Mouse (Mus musculus) heart, embryonic 10.5 days (tissue): ENCODE measurements around the gene Babam1. TPM values are rescaled to one million over a fixed set of nuclear protein-coding genes. Genes with fewer than 3 reads are reported as not detected.
"Not testable (repeated sequence)": the region's sequence is repeated elsewhere in the genome, so short reads cannot be mapped to it uniquely, and the experiment has no call there.

Experiments used
- DNase-seq: peaks from one replicate; pipeline ENCODE4 v3.0.0-alpha.2; 2017; ENCODE audit warnings: low spot score
- H3K27ac ChIP-seq: fragments of 300-500 bp; sonication (generic); 2 replicates; pipeline ENCODE4 v1.5.1; 2016; ENCODE audit warnings: mild to moderate bottlenecking
- H3K27me3 ChIP-seq: fragments of 300-500 bp; sonication (generic); 2 replicates; pipeline ENCODE4 v1.6.1; 2016; ENCODE audit warnings: mild to moderate bottlenecking; ENCODE audit not compliant: poor library complexity, insufficient read depth, severe bottlenecking
- H3K36me3 ChIP-seq: fragments of 300-500 bp; sonication (generic); 2 replicates; pipeline ENCODE4 v1.6.1; 2016; ENCODE audit warnings: mild to moderate bottlenecking, moderate library complexity
- H3K4me1 ChIP-seq: fragments of 300-500 bp; sonication (generic); 2 replicates; pipeline ENCODE4 v1.6.1; 2016; ENCODE audit warnings: mild to moderate bottlenecking
- H3K4me3 ChIP-seq: fragments of 300-500 bp; sonication (generic); 2 replicates; pipeline ENCODE4 v1.5.1; 2016; ENCODE audit warnings: mild to moderate bottlenecking, moderate library complexity
- H3K9me3 ChIP-seq: fragments of 300-500 bp; sonication (generic); 2 replicates; pipeline ENCODE4 v1.6.1; 2016; ENCODE audit warnings: mild to moderate bottlenecking, moderate library complexity
- WGBS: fragments of 180-500 bp; shearing (Covaris S2); methylation state at CpG from one replicate; pipeline ENCODE4 v1.1.7; 2016; 5-methylcytosine and 5-hydroxymethylcytosine counted together
- polyA plus RNA-seq: library from polyadenylated mRNA; unstranded; fragments of >200 nt; fragmentation: Nextera tagmentation; extraction: Ambion mirVana; gene quantifications from 2 replicates; pipeline ENCODE4 v1.2.1, GENCODE M21; 2016

Babam1 gene
- polyA plus RNA-seq, 1 experiment from 2014 or later = 111 TPM

DNA sequence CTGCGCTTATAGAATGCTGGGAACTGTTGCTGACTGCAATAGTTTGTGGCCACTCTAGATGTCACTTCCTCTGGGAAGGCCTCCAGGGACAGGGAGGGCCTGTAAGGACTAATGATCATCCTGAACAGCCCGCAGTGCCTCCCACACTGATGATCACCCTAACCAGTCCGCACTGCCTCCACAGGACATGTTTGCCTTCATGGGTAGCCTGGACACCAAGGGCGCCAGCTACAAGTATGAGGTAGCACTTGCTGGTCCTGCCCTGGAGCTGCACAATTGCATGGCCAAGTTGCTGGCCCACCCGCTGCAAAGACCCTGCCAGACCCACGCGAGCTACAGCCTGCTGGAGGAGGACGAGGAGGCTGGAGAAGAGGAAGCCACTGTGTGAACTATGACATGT is 7.3 kb downstream of the Babam1 start:
- Histone ChIP-seq H3K27me3 (no peaks in the 10 kb centered on the region), H3K9me3 (no peaks in the 10 kb centered on the region), H3K4me3 (no peak overlapping the region), H3K27ac (no peak overlapping the region), H3K4me1 (peaks cover 31% of the 10 kb centered on the region), H3K36me3 (peaks cover 36% of the 10 kb centered on the region)
- DNase-seq = peak; percentile 75
- WGBS = 91% methylated on average over 8 of the region's 8 CpGs

DNA sequence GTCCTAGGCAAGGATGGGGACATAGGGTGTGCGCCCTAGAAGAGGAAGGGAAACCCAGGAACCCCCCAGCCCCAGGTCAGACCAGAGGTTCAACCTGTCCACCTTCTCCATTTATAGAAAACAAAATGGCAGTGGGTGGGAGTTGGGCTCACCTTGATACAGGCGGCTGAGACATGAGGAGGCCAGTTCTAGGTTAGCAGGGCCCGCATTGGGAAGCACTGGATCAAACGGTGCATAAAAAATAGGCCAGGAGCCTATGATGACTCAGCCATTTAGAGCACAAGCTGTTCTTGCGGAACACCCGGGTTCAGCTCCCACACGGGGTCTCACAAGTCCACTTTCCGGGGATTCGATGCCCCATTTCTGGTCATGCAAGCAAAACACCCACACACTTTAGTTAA is 8.3 kb downstream of the Babam1 start:
- H3K4me3 ChIP-seq = peak overlapping the region; percentile 90
- no peaks in the 10 kb centered on the region for H3K27me3 ChIP-seq
- WGBS = 82% methylated on average over 9 of the region's 9 CpGs
- no peaks in the 10 kb centered on the region for H3K9me3 ChIP-seq
- peak; percentile 63 for DNase-seq
- H3K27ac ChIP-seq = 0 out of 2 replicates have a peak overlapping the region, but pooled peaks have one; percentile 22
- H3K4me1 ChIP-seq = peaks cover 31% of the 10 kb centered on the region
- H3K36me3 ChIP-seq = peaks cover 38% of the 10 kb centered on the region

DNA sequence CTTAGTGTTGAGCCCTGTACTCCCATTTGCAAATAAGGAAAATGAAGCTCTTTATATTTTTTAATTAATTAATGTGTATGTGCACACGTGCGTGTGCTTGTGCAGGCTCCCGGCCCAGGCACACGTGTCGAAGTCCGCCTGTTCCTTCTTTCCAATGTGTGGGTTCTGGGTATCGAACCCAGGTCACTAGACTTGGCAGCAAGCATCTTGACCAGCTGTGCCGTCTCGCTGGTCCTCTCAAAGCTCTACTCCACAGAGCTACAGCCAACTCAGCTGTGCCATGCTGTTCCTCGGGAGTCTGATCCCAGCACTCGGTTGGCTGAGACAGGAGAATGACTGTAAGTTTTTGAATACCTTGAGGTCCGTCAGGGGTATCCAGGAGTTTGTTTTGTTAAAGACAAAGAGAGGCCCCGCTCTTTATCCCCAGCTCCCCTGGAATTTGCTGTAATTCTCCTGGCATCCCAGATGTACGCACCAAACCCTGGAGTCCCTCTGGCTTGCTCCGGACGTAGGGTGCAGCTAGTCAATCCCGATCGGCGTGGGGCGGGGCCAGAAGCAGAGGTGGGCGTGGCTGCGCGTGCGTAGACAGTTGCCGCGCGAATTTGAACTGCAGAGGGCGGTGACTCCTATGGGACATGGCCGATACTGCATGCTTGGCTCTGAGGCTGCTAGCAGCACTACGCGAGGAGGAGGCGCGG is 8.9 kb downstream of the Babam1 start, which contains the start of gene Ankle1:
Gene Ankle1, plus strand, starts transcription at position 610 of the 698 bp plus-strand sequence.
- H3K4me1 ChIP-seq = peaks cover 31% of the 10 kb centered on the region
- peaks cover 37% of the 10 kb centered on the region for H3K36me3 ChIP-seq
- peak; percentile 98 for DNase-seq
- no peaks in the 10 kb centered on the region for H3K27me3 ChIP-seq
- H3K27ac ChIP-seq = peak within 1 kb of the TSS; percentile 91
- H3K4me3 ChIP-seq = peak within 1 kb of the TSS; percentile 90
- WGBS = 17% methylated on average over 33 of the region's 33 CpGs
- no peaks in the 10 kb centered on the region for H3K9me3 ChIP-seq

DNA sequence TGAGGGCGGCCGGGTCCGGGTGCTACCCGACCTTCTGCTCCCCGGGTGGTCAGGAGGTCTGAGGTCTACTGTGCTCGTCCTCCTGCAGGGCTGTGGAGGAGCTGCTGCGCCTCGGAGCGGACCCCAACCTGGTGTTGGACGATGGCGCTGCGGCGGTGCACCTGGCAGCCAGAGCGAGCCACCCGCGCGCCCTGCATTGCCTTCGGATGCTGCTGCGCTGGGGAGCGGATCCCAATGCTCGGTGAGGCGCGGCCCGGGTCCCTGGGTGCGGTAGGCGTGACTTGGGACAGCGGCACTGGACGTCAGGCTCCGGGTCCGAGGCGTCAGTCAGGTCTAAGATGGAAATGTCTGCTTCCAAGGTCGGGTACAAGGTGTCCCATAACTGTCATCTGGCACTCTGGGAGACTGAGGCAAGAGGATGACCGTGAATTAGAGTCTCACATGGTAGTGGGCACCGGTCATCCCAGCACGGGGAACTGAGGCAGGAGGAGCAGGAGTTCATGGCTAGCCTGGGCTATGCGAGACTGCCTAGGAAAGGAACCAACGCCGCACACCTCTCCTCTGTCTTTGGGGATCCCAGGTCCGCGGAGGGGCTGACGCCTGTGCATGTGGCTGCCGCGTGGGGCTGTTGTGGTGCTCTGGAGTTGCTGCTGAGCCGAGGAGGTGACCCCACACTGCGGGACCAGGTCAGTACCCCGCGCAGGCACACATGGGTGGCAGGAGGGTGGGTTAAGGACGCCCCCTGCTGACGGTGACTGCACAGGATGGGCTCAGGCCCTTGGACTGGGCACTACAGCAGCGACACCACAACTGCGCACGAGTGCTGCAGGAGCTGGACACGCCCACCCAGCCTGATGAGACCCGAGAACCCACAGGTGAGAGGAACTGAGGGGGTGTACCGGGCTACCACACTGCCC is 9.7 kb downstream of the Babam1 start:
- Histone ChIP-seq H3K36me3 (peaks cover 32% of the 10 kb centered on the region), H3K4me3 (peak overlapping the region; percentile 90), H3K27ac (peak overlapping the region; percentile 91)

DNA sequence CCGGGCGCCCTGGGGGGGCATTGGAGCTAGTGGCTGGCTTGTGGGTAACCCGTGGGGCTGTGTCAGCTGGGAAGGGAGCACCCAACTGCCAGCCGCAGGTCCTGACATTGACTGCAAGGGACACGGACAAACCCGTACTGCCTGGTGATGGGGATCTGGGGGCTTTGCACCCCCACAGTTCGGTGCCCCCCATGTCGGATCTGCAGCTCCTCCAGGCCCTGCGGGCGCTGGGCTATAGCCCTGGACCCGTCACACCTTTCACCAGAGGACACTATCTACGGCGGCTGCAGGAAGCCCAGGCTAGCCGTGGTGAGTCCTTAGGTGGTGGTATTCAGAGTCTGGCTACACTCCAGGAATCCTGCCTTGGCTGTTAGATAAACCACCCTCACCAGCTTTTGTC is 10.8 kb downstream of the Babam1 start:
- peak; percentile 74 for DNase-seq
- H3K4me3 ChIP-seq = no peak overlapping the region
- WGBS = 92% methylated on average over 14 of the region's 14 CpGs

More for the DNA sequence above, 9.7 kb downstream of the Babam1 start:
- WGBS = 1% methylated on average over 55 of the region's 55 CpGs
- Histone ChIP-seq H3K27me3 (no peaks in the 10 kb centered on the region), H3K9me3 (no peaks in the 10 kb centered on the region), H3K4me1 (peaks cover 32% of the 10 kb centered on the region)
- peak; percentile 93 for DNase-seq

DNA sequence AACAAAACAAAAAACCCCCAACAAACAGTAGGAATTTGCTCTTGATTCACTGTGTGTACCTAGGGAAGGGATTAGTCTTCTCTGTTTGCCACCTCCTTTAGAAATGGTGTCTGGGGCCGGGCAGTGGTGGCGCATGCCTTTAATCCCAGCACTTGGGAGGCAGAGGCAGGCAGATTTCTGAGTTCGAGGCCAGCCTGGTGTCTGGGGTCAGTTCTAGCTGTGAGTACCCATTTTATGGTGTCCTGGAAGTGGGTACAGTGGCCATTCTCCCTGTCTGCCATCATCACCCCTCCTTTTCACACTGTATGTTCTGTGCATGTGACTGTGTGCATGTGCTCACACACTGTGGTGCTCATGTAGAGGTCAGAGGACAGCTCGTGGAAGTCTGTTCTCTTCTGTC is 11.6 kb downstream of the Babam1 start:
- H3K9me3 ChIP-seq = no peaks in the 10 kb centered on the region
- H3K27ac ChIP-seq = no peak overlapping the region
- WGBS = 95% methylated on average over 4 of the region's 4 CpGs
- peak; percentile 73 for DNase-seq
- H3K27me3 ChIP-seq = no peaks in the 10 kb centered on the region
- no peak overlapping the region for H3K4me3 ChIP-seq
- peaks cover 32% of the 10 kb centered on the region for H3K36me3 ChIP-seq
- peaks cover 30% of the 10 kb centered on the region for H3K4me1 ChIP-seq

More for the DNA sequence above, 10.8 kb downstream of the Babam1 start:
- Histone ChIP-seq H3K4me1 (peaks cover 37% of the 10 kb centered on the region), H3K9me3 (no peaks in the 10 kb centered on the region), H3K27ac (no peak overlapping the region), H3K27me3 (no peaks in the 10 kb centered on the region), H3K36me3 (peaks cover 32% of the 10 kb centered on the region)

DNA sequence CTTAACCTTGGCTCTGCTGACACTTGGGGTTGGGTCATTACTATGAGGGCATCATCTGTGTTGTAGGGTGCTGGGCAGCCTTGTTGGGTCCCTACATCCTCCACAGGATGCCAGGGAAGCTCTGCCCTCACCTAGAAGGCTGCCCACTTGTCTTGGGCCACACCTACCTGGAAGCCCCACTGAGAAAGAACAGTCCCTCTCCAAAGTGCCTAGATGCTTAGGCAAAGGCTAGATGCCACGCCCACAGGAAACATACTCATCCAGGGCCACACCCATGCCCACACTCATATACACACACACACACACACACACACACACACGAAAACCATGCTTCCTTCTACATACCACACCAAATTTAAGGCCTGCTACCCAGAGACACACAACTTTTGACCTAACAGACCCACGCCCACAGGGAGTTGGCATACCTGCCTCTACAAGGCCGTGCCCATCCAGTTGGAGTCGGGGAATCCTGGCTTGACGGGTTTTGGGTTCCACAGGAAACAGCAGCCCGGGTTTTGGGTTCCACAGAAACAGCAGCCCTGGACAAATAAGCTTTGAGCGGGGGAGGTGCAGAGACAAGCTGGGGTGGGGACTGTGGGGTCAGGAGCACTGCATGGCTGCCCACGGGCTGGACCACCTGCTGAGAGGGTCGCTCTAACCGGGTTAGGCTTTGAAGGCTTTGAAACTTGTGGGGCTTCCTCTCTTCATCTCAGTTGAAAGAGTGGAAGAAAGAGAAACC is 15.0 kb downstream of the Babam1 start:
- Histone ChIP-seq H3K36me3 (peaks cover 32% of the 10 kb centered on the region), H3K4me3 (no peak overlapping the region), H3K4me1 (peaks cover 8% of the 10 kb centered on the region), H3K9me3 (no peaks in the 10 kb centered on the region), H3K27me3 (no peaks in the 10 kb centered on the region), H3K27ac (no peak overlapping the region)
- DNase-seq = no peak
- WGBS = 51% methylated on average over 11 of the region's 11 CpGs

DNA sequence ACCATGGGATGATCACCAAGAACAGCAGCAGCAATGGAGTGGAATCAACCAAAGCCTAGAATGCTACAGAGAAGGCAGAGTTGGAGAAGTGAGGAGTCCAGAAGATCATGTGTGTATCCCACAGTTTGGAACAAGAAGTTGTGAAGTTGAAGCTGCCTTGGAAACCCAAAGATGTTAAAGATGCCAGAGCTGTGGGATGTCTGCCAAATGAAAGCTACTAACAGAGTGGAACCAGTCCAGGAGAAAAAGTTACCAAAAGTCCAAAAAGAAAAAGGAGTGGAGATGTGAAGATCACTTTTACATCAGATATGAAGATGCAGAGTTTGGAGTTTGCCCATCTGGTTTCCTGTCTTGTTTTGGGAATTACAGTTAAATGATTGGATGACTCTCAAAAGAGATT is 25.5 kb downstream of the Babam1 start:
- no peaks in the 10 kb centered on the region for H3K36me3 ChIP-seq
- no peaks in the 10 kb centered on the region for H3K9me3 ChIP-seq
- H3K27ac ChIP-seq = no peak overlapping the region
- H3K4me1 ChIP-seq = no peaks in the 10 kb centered on the region
- no peaks in the 10 kb centered on the region for H3K27me3 ChIP-seq
- DNase-seq = no peak
- no peak overlapping the region for H3K4me3 ChIP-seq

DNA sequence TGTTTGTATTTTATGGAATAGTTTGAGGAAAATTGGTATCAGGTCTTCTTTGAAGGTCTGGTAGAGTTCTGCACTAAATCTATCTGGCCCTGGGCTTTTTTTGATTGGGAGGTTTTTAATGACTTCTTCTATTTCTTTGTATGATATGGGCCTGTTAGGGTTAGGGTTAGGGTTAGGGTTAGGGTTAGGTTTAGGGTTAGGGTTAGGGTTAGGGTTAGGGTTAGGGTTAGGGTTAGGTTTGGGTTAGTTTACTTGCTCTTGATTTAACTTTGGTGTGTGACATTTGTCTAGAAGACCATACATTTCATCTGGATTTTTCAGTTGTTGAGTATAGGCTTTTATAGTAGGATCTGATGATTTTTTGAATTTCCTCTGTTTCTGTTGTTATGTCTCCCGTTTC is 36.3 kb downstream of the Babam1 start:
- H3K27ac ChIP-seq, DNase-seq, H3K4me3 ChIP-seq, H3K27me3 ChIP-seq, H3K4me1 ChIP-seq, H3K36me3 ChIP-seq, H3K9me3 ChIP-seq: not testable (repeated sequence)
- WGBS = 61% methylated on average over 1 of the region's 1 CpGs

DNA sequence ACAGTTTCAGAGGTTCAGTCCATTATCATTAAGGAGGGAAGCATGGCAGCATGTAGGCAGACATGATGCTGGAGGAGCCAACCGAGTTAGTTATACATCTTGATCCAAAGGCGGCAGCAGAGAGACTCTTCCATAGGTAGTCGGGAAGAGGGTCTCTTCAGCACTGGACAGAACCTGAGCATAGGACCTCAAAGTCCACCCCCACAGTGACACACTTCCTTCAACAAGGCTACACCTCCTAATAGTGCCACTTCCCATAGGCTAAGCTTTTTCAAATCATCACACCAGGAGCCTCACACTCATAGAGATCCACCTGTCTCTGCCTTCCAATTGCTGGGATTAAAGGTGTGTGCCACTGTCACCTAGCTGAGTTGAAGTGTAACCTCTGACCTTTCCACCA is 40.4 kb downstream of the Babam1 start:
- Histone ChIP-seq H3K27me3 (peaks cover 3% of the 10 kb centered on the region), H3K9me3 (0 out of 2 replicates have a peak, but pooled peaks cover 2% of the 10 kb centered on the region), H3K36me3 (no peaks in the 10 kb centered on the region), H3K4me1 (no peaks in the 10 kb centered on the region), H3K4me3 (no peak overlapping the region), H3K27ac (no peak overlapping the region)
- no peak for DNase-seq
- 41% methylated on average over 3 of the region's 3 CpGs for WGBS

DNA sequence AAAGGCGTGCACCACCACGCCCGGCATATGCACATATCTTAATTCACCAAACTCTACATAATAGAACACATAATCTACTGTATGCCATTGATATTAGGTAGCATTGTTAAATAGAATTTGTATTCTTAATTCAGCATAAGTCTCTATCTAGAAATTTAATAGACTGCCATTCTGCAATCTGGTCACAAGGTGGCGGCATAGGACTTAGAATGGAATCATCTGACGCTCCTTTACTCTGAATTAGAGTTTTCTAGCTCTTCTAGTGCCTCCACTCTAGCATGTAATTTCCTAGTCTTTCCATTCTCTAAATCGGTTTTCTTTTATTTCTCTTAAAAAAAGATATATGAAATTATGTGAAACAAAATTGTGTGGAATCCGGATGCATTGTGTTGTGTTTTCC is 44.7 kb downstream of the Babam1 start:
- 0% methylated on average over 7 of the region's 7 CpGs for WGBS
- no peak overlapping the region for H3K27ac ChIP-seq

DNA sequence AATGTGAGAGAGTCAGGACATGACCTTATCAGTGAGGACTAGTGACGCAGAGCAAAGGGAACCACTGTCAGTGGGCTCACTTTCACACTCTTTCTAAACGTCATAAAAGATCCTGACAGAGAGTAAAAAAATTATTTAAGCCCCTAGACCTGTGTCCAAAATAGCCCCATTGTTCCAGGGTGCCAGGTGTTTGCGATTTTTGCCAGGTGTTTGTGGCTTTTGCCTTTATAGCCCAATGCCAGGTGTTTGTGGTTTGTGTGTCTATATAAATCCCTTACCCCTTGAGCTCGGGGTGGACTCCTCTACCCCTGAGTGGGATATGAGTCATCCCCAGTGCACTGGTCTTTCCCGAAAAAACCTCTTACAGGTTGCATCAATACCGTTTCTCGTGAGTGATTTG is 48.4 kb downstream of the Babam1 start:
- Histone ChIP-seq H3K27me3 (peaks cover 22% of the 10 kb centered on the region), H3K27ac (no peak overlapping the region), H3K4me1 (no peaks in the 10 kb centered on the region), H3K9me3 (no peaks in the 10 kb centered on the region), H3K4me3 (no peak overlapping the region), H3K36me3 (no peaks in the 10 kb centered on the region)
- 84% methylated on average over 7 of the region's 7 CpGs for WGBS
- DNase-seq = no peak

More for the DNA sequence above, 44.7 kb downstream of the Babam1 start:
- Histone ChIP-seq H3K36me3 (no peaks in the 10 kb centered on the region), H3K27me3 (peaks cover 22% of the 10 kb centered on the region), H3K4me3 (no peak overlapping the region), H3K9me3 (no peaks in the 10 kb centered on the region), H3K4me1 (no peaks in the 10 kb centered on the region)
- no peak for DNase-seq
